Comparison of ENCODE assay signal across 9 mouse cellular contexts in the genomic region with DNA sequence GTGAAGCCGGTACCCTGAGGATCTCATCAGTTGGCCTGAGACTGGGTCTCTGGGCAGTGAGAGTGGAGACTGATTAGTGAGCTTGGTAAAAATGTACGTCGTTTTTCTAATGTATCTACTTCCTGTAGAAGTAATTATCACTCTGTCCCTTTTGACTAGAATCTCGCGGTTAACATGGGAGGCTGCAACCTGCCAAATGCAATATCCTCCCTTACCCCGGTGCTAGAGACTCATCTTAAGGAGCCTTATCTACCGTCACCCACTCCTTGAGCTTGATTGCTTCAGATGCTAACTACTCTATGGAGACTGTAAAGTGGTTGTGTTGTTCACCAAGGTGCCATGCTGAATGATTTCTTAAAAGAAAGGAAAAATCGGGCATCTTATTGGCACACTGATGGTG. TPM values are rescaled to one million over a fixed set of nuclear protein-coding genes. Genes with fewer than 3 reads are reported as not detected.
DNase-seq lines count a peak whose midpoint lies in the region; ATAC-seq lines count a peak whose summit lies in the region.
"Had no signal": no experiment of that assay in that cellular context is flagged by ENCODE, and none has a peak within 500 bp of the region (broad histone marks: within the 10 kb centered on the region; RNA-seq: fewer than 3 reads in every experiment).

No protein-coding gene starts in this region.

- H3K4me1 ChIP-seq in forebrain, embryonic 10.5 days = peaks cover 34% of the 10 kb centered on the region
- H3K4me1 ChIP-seq in forebrain, embryonic 11.5 days (replicated peaks; ENCODE audit: control insufficient read depth, insufficient read depth, low read length) = peaks cover 9% of the 10 kb centered on the region
- peaks cover 7% of the 10 kb centered on the region for H3K4me1 ChIP-seq in neural tube, embryonic 11.5 days (ENCODE audit: control insufficient read depth, insufficient read depth, low read length)
- peaks cover 18% of the 10 kb centered on the region for H3K4me1 ChIP-seq in limb, embryonic 15.5 days
- H3K4me1 ChIP-seq in stomach, embryonic 15.5 days = peaks cover 9% of the 10 kb centered on the region; the same call in 1 of the 2 replicates

- peaks cover 53% of the 10 kb centered on the region for H3K27me3 ChIP-seq in forebrain, embryonic 10.5 days (ENCODE audit: poor library complexity, severe bottlenecking)
- H3K27me3 ChIP-seq in forebrain, embryonic 11.5 days (ENCODE audit: control insufficient read depth, insufficient read depth, low read length) = peaks cover 10% of the 10 kb centered on the region
- H3K27me3 ChIP-seq in neural tube, embryonic 11.5 days (ENCODE audit: control insufficient read depth, insufficient read depth, low read length) = peaks cover 8% of the 10 kb centered on the region; the same call in 1 of the 2 replicates
- H3K27me3 ChIP-seq in limb, embryonic 15.5 days = 0 out of 2 replicates have a peak, but pooled peaks cover 5% of the 10 kb centered on the region
- H3K27me3 ChIP-seq in stomach, embryonic 15.5 days (replicated peaks) = no peaks in the 10 kb centered on the region

- DNase-seq in forebrain, embryonic 10.5 days (ENCODE audit: extremely low spot score, low spot score) = no peak
- DNase-seq in forebrain, embryonic 11.5 days (ENCODE audit: low spot score) = no peak
- no peak for DNase-seq in neural tube, embryonic 11.5 days (ENCODE audit: low spot score)
- no peak for DNase-seq in neural tube, embryonic 10.5 days (ENCODE audit: extremely low spot score, low spot score)
- DNase-seq in cerebellum, postnatal 36 days = no peak
- no peak for DNase-seq in natural killer cell, adult 2 months (ENCODE audit: low spot score in 2 of 2)
- DNase-seq: heart, adult 11 months had no signal

- H3K27ac ChIP-seq in forebrain, embryonic 10.5 days = no peak overlapping the region
- no peak overlapping the region for H3K27ac ChIP-seq in forebrain, embryonic 11.5 days (ENCODE audit: low read depth, low read length)
- no peak overlapping the region for H3K27ac ChIP-seq in neural tube, embryonic 11.5 days (ENCODE audit: low read depth, low read length)
- H3K27ac ChIP-seq in limb, embryonic 15.5 days = no peak overlapping the region
- no peak overlapping the region for H3K27ac ChIP-seq in stomach, embryonic 15.5 days

- no peak overlapping the region for H3K9ac ChIP-seq in forebrain, embryonic 11.5 days (ENCODE audit: low read length)
- H3K9ac ChIP-seq in neural tube, embryonic 11.5 days (ENCODE audit: low read length) = no peak overlapping the region
- H3K9ac ChIP-seq in limb, embryonic 15.5 days = no peak overlapping the region
- no peak overlapping the region for H3K9ac ChIP-seq in stomach, embryonic 15.5 days

- no peaks in the 10 kb centered on the region for H3K9me3 ChIP-seq in forebrain, embryonic 10.5 days
- H3K9me3 ChIP-seq in forebrain, embryonic 11.5 days (ENCODE audit: control insufficient read depth, low read length) = no peaks in the 10 kb centered on the region
- H3K9me3 ChIP-seq in neural tube, embryonic 11.5 days (ENCODE audit: control insufficient read depth, low read length) = no peaks in the 10 kb centered on the region
- no peaks in the 10 kb centered on the region for H3K9me3 ChIP-seq in limb, embryonic 15.5 days
- H3K9me3 ChIP-seq in stomach, embryonic 15.5 days = no peaks in the 10 kb centered on the region

- WGBS in forebrain, embryonic 10.5 days = 47% methylated on average over 8 of the region's 8 CpGs
- 46% methylated on average over 8 of the region's 8 CpGs for WGBS in forebrain, embryonic 11.5 days
- 48% methylated on average over 8 of the region's 8 CpGs for WGBS in neural tube, embryonic 11.5 days
- 52% methylated on average over 8 of the region's 8 CpGs for WGBS in limb, embryonic 15.5 days
- WGBS in stomach, embryonic 15.5 days = 54% methylated on average over 8 of the region's 8 CpGs

- no peaks in the 10 kb centered on the region for H3K36me3 ChIP-seq in forebrain, embryonic 10.5 days (replicated peaks)
- H3K36me3 ChIP-seq in forebrain, embryonic 11.5 days (ENCODE audit: control insufficient read depth, insufficient read depth, low read length) = no peaks in the 10 kb centered on the region
- no peaks in the 10 kb centered on the region for H3K36me3 ChIP-seq in neural tube, embryonic 11.5 days (ENCODE audit: control insufficient read depth, insufficient read depth, low read length)
- 0 out of 2 replicates have a peak, but pooled peaks cover 3% of the 10 kb centered on the region for H3K36me3 ChIP-seq in limb, embryonic 15.5 days
- H3K36me3 ChIP-seq in stomach, embryonic 15.5 days = no peaks in the 10 kb centered on the region

- ATAC-seq in forebrain, embryonic 11.5 days (replicated peaks; ENCODE audit: low FRiP score) = no peak
- no peak for ATAC-seq in neural tube, embryonic 11.5 days (ENCODE audit: insufficient read depth, low FRiP score, low TSS enrichment)
- no peak for ATAC-seq in limb, embryonic 15.5 days (ENCODE audit: insufficient number of reproducible peaks, low FRiP score, low TSS enrichment, low read depth)
- ATAC-seq in stomach, embryonic 15.5 days (ENCODE audit: insufficient read depth, low FRiP score, low read depth) = no peak

- H3K4me3 ChIP-seq in forebrain, embryonic 10.5 days = peak overlapping the region; percentile 87; the same call in 1 of the 2 replicates
- no peak overlapping the region for H3K4me3 ChIP-seq in forebrain, embryonic 11.5 days (ENCODE audit: low read depth, low read length)
- H3K4me3 ChIP-seq in neural tube, embryonic 11.5 days (ENCODE audit: low read depth, low read length) = 0 out of 2 replicates have a peak overlapping the region, but pooled peaks have one; percentile 6
- peak overlapping the region; percentile 77 for H3K4me3 ChIP-seq in limb, embryonic 15.5 days
- H3K4me3 ChIP-seq in stomach, embryonic 15.5 days (replicated peaks) = peak overlapping the region; percentile 80; the same call in 1 of the 2 replicates

- H3K4me2 ChIP-seq in forebrain, embryonic 11.5 days (ENCODE audit: low read depth, low read length, severe bottlenecking) = no peak overlapping the region
- no peak overlapping the region; the same call in 1 of the 2 replicates for H3K4me2 ChIP-seq in neural tube, embryonic 11.5 days (ENCODE audit: low read depth)
- H3K4me2 ChIP-seq in limb, embryonic 15.5 days = peak overlapping the region; percentile 94; the same call in 1 of the 2 replicates
- H3K4me2 ChIP-seq in stomach, embryonic 15.5 days = peak overlapping the region; percentile 97

RNA-seq across cellular contexts. Expression of gene Apoh, which starts 1.4 kb away (rescaled TPM):
- not detected in 2 replicates for polyA plus RNA-seq in forebrain, embryonic 10.5 days (2016; fragmentation: Nextera tagmentation; extraction: Ambion mirVana)
- not detected in 2 replicates for polyA plus RNA-seq in forebrain, embryonic 11.5 days (2014; fragmentation: Nextera tagmentation; extraction: Ambion mirVana)
- not detected in 2 replicates for polyA plus RNA-seq in neural tube, embryonic 11.5 days (2014; fragmentation: Nextera tagmentation; extraction: Ambion mirVana)
- 0.40 and 2.0 TPM in 2 replicates for polyA plus RNA-seq in limb, embryonic 15.5 days (2015; fragmentation: Nextera tagmentation; extraction: Ambion mirVana)
- 8.4 and 29.2 TPM in 2 replicates for polyA plus RNA-seq in stomach, embryonic 15.5 days (2015; fragmentation: Nextera tagmentation; extraction: Ambion mirVana)

RNA-seq across cellular contexts. Expression of gene Prkca, which starts 1.9 kb away (rescaled TPM):
- polyA plus RNA-seq in forebrain, embryonic 10.5 days (2016; fragmentation: Nextera tagmentation; extraction: Ambion mirVana) = 1.6 and 2.3 TPM in 2 replicates
- polyA plus RNA-seq in forebrain, embryonic 11.5 days (2014; fragmentation: Nextera tagmentation; extraction: Ambion mirVana) = 4.9 and 5.2 TPM in 2 replicates
- 7.7 and 9.1 TPM in 2 replicates for polyA plus RNA-seq in neural tube, embryonic 11.5 days (2014; fragmentation: Nextera tagmentation; extraction: Ambion mirVana)
- polyA plus RNA-seq in limb, embryonic 15.5 days (2015; fragmentation: Nextera tagmentation; extraction: Ambion mirVana) = 8.3 and 9.0 TPM in 2 replicates
- 10.1 and 10.5 TPM in 2 replicates for polyA plus RNA-seq in stomach, embryonic 15.5 days (2015; fragmentation: Nextera tagmentation; extraction: Ambion mirVana)

Comparison
In these comparisons a context has a peak if more than half of its experiments do, and no peak if none do; other contexts are left out.
1. H3K4me2 ChIP-seq: peak in limb, embryonic 15.5 days (single experiment) and stomach, embryonic 15.5 days (single experiment); none in forebrain, embryonic 11.5 days (single experiment) and neural tube, embryonic 11.5 days (single experiment).